Mouse (Mus musculus): ENCODE data around the gene Arhgap22.

Gene Arhgap22

DNA sequence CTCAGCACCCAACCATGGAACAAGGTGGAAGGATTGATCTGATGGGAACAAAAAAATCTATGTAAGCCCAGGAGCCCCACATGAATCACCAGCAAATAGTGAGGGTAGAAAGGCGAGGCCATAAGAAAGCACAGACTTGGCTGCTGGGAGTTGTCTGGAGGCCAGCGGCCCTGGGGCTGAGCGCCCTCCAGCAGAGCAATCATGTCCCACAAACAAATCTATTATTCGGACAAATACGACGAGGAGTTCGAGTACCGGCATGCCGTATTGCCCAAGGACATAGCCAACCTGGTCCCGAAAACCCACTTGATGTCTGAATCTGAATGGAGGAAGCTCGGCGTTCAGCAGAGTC, 892 bp upstream of the Arhgap22 start:
- DNase-seq (ENCODE audit: low read depth, low spot score): no peak

DNA sequence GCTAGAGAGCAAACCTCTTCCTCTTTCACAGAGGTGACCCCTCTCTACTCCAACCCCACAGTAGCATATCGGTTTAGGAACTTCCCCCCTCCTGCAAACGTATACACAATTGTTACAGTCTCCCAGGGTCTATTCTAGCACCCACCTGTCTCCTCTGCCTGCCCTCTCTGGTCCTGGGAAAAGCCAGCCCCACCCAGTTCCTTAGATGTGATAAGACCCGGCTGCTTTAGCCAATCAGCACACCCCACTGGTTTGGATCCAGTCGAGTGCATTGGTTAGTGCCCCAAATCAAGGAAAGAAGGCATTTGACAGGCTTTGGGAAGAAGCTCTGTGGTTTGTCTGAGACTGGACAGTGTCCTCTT, 922 bp downstream of the Arhgap22 start:
- no peak for DNase-seq (ENCODE audit: low read depth, low spot score)

DNA sequence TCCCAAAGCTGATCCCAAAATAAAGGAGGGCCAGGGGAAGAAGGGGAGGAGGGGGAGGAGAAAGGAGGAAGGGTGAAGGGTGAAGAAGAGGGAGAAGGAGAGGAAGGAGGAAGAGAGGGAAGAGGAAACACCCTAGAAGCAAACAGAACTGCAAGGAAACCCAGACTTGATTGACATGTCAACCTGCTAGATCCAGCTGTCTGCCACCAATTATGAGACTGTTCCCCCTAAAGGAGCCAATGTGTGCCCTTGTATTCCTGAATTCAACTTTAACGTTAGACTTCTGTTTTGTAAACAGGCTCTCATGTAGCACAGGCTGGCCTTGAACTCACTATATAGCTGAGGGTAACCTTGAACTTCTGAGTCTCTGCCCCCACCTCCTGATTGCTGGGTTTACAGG, 1.3 kb downstream of the Arhgap22 start:
- DNase-seq (ENCODE audit: low read depth, low spot score): no peak

DNA sequence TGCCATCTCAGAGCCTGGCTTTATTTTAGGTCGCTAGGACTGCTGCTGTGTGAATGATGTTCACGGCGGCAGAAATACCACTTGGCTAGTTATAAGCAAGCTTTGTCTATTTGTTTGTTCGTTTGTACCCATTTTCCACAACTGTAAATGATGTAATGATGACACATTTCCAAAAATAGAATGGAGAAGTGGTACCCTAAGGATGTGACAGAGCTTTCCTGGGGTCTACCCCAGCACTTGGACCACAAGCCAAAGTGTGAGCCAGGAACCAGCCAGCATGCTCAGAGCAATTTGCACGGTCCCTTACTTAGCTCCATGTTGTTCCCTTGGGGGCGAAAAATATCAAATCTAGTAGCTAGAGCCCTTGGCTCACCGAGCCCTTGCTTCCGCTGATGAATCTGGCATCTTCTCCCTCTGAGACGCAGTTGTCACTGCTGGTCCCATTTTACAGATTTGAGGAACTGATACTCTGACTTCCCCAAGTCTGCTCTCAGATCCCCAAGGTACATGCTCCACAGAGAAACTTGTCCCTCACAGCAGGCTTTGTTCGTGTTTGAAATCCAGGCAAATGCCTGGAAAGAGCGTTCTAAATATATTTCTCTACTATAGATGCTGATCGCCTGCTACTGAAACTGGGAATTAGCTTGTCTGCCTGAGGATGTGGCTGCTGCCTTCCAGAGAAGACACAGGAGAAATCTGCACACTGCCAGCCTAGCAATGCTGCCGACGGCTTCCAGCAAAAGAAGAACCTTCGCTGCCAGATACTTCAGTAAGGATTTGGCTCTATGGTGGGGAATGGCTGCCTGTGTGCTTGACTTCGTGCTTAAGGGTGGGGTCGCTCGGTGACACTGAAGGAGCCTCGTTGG, 2.8 kb downstream of the Arhgap22 start:
- DNase-seq (ENCODE audit: low read depth, low spot score): no peak

DNA sequence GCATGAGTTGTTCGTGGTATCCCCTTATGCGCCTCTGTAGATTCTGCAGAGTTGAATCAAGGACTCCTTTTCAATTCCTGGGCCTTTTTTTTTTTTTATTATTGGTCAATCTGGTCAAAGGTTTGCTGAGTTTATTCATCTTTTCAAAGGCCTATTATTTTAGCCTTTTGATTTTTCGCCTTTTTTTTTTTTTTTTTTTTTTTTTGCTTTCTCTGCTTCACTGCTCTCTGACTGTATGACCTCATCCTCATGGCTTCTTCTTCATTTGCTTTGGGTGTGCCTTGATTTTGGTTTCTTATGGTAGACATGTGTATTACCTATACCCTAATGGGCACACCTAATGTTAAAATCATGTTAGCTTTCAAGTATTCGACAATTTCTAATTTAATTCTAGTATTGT, 11.4 kb downstream of the Arhgap22 start:
- DNase-seq (ENCODE audit: low read depth, low spot score): no peak

DNA sequence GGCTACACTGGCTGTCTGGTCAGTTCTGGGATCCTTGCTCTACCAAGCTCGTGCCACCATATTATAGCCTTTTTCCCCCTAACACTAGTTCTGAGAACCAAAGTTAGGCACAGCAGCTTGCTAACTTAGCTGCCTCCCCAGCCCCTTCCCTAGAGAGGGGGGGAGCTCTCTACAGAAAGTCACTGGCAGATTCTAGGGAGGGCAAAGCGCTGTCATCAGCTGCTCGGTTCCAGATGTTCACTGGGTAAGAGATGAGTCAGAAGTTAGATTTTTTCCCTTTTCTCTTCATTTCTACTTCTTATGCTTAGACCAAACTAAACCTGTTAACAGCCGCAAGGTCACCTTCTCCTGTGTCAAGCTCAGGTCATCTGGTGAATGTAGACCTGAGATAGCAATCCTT, 16.8 kb downstream of the Arhgap22 start:
- DNase-seq (ENCODE audit: low read depth, low spot score): no peak

DNA sequence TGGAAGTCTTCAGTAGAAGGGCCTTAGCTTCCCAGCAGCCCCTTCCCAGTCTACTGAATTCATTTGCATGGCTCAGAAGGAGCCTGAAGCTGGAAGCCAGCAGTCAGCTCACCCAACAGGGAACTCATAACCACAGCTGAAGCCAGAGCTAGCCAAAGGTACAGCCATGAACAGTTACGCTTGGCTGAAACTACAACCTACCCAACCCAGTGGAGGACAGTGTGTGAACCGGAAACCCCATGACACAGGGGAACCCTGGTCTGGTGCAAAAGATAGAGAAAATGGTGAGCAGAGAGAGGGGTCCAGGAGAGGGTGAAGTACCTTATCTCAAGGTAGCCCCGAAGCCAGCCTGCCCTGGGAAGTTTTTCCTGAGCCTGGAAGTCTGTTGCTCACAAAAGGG, 17.5 kb downstream of the Arhgap22 start:
- no peak for DNase-seq (ENCODE audit: low read depth, low spot score)

DNA sequence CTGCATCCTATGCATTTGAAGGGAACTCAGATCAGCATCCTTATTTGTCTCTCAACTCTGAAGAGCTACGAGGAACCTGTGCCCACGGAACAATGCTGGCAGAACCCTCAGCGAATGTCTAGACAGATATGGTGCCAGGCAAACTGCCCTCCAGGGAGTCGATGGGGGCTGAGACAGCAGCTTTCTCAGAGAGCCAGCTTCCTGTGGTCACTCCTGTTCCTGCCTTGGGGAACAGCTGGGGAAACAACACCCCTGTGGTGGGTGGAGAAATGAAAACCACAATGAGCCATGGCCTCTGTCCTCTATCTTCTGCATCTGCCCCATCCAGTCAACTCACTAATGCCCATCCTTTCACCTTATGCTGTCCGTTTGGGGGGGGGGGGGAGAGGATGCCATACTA, 18.2 kb downstream of the Arhgap22 start:
- no peak for DNase-seq (ENCODE audit: low read depth, low spot score)

DNA sequence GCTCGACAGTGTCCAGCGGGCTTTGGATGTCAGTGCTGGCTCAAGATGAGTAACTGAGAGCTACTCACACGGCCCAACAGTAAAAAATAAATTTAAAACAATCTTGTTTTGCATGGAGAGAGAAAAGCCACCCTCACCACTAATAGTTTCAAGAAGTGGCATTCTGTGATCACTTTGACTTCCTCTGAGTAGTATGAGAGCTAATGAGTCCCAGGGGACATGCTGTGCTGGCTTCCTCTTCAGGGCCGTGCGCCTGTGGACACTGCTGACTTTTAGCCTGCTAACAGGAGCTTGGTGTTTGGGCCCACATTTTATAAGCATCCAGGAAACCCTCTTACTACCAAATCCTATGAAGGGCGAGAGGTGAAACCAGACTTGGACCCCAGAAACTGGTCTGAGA, 21.8 kb downstream of the Arhgap22 start:
- no peak for DNase-seq (ENCODE audit: low read depth, low spot score)

DNA sequence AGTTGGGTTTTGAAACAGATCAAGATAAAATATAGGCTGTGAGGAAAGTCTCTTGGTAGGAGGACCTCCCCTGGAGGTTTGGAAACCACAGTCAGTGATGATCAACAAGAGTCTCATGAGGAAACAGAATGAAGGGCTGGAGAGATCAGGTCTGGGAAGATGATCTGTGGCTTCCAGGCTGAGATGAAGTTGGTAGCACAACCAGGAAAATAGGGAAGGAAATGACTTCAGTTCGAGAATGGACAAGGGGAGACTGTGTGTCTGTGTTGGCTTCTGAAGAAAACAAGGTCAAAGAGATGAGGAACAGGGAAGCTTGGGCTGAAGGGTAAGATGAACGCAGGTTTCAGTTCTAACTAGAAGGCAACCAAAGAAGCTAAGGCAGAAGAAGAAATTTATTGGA, 26.6 kb downstream of the Arhgap22 start:
- DNase-seq (ENCODE audit: low read depth, low spot score): no peak

DNA sequence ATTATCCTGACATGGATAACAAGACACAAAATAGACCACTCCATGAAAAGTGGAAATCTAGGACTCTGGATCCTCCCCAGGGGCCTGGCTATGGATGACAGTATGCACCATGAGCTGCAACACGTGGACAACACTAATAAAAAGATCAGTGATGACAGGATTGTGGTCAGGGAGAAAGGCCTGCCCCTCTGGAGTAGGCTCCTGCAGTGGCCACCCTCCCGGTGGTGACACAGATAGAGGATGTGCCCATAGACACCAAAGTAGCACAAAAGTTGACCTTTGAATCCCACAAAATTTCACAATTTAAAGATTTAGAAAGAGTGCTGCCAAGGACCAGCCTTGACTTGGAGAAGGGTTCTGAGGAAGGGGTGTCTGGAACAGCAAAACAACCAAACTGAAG, 29.4 kb downstream of the Arhgap22 start:
- no peak for DNase-seq (ENCODE audit: low read depth, low spot score)

DNA sequence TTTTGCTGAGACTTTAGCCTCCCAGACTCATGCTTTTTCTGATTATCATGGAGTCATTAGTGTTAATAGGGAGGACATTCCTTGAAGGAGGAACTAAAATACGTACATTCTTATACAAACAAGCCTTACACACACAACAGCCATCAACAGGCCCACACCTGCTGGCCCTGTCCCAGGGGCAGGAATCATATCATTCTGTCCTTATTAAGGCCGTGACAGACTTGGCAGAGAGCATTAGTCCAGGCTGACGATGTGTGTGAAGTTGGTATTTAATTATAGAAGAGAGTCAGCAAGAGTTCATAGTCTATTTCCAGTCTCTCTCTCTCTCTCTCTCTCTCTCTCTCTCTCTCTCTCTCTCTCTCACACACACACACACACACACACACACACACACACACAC, 30.7 kb downstream of the Arhgap22 start:
- no peak for DNase-seq (ENCODE audit: low read depth, low spot score)

DNA sequence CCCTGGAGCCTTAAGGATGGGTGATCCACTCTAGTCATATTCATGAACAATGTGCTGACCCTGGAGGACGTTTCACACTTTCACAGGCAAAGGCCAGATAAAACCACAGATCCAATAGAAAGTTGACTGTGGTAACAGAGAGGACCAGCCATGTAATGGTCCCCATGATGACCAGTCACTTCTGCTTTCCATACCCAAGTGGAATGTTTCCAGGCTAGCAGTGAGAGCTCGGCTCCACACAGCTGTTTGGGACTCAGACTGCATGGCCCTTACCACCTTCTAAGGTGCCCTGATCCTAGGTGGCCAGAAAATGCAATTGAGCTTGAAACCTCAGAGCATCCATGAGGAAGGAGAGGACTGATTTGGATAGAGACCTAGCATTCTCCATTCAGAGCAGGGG, 31.1 kb downstream of the Arhgap22 start:
- no peak for DNase-seq (ENCODE audit: low read depth, low spot score)

DNA sequence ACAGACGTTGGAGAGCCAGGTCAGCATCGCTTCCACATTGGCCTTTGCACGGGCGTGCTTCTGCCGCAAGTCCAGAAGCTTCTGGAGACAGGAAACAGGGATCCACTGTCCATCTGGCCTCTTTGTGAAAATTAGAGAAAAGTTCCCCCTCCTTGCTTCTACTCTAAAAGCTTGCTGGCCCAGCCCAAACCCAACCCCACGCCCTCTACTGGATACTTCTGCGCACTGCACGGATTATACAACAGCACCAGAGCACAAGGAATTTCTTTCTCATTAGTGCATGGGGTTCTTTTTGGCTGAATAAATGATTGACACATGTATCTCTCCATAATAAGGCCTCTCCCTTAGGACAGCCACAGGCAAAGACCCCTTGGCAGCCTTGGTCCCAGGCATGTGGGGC, 32.6 kb downstream of the Arhgap22 start:
- no peak for DNase-seq (ENCODE audit: low read depth, low spot score)

DNA sequence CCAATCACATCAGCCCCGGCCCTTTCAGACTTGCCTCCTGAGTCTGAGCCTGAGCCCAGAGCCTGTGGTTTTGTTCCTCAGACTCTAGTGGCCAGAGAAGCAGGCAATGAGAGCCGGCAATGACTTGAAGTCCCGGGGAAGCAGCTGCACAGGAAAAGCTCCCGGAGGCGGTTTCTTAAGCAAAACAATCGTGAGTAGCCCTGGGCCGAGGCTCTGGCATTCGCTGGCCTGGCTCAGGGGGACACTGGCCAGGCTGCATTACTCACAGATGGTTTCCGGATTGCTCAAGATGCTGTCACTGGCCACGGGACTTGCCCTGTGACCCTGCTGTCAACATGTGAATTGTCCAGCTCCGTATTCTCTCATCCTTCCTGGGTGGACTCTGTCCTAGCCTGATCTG, 33.8 kb downstream of the Arhgap22 start:
- DNase-seq (ENCODE audit: low read depth, low spot score): no peak

DNA sequence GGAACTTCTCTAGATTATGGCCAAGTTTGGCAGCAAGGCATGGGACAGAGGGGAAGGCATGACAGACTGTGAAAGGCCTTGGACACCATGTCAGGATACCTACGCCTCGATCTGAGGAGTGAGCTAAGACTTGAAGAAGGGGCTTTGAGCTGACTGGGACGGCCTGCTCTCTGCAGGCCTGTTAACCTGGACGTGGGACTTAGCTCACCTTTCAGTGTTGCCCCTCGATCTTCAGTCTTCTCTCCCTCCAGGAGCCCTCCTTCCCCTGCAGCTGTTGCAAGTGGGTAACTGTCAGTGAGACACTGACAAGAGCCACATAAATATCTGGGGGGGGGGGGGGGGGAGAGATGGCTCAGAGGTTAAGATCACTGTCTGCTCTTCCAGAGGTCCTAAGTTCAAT, 34.9 kb downstream of the Arhgap22 start:
- DNase-seq (ENCODE audit: low read depth, low spot score): no peak

DNA sequence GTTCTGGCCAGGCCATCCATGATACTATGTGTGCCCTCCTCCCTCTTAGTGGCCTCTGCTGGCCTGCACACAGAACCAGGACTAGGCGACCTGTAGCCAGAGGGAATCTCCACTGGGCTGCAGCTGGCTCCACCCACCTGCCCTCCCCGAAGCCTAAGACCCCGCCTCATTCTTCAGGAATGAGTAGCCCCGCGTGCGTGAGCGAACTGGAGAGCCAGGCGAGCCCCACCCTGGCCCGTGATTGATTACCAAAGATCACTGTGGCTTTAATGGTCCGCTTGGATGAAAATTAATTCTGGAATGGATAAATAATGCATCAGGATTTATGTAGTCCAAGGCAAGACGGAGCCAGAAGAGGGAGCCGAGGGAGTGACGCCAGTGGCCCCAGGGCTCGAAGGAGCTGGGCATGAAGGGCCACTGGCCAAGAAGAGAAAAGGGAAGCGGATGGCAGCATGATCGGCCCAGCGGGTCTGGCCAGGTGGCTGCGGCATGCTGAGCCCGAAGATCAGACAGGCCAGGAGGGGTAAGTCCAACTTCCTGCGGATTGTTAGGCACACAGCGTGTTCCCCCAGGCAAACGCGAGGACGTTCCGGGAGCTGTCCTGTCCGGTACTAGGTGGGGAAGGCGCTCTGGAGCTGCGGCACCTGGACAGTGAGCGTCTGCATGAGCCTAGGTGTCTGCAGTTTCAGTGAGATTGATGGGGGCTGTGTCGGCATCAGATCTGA, 36.6 kb downstream of the Arhgap22 start:
- no peak for DNase-seq (ENCODE audit: low read depth, low spot score)

DNA sequence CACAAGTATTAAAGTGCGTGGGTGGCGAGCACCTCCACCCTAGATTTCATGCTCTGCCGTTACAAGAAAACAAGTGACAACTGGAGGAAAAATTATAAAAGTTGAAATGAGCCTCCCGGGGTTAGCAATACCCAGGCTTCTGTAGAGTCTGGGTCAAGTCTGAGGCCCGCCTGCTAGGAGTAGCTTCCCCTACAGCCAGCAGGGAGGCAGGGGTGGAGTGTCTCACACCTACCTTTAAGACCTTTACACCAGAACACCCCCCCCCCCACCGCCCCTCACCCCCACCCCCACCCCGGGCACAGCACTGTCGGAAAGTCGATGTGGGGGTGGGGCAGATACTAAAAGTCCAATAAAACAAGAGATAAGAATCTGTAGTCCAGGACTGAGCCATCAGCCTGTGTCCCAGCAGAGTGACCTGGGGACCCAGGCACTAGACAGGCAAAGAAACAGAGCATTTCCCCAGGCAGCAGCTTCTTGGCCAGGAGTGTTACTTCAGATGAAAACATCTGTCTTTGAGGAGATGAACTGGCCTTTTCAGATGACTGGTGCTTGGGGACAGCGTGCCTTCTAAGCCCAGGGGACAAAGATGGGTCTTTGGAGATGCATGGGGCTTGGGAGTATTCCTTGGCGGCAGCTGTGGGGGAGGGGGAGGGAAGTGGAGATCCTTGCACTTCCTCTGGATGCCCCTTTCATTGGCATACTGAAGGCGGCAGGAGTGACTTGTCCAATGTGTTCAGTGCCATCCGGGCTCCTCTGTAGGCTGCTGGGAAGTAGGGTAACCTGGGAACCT, 37.3 kb downstream of the Arhgap22 start:
- DNase-seq (ENCODE audit: low read depth, low spot score): no peak

DNA sequence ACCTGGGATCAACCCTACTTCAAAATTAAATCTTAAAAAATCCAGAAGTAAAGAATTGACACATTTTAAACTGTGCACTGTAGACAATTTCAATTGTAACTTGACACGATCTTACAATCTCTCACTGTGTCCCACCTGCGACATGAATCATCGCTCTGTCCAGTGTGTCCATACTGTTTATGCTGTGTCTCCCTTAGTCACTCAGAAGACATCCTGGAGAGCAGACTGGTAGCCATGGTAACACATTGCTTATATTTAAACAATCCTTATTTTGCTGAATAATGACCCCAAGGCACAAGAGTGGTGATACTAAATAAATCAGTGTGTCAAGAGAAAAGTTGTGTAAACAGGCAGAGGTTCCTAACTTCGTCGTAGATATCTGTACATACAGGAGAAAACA, 44.4 kb downstream of the Arhgap22 start:
- DNase-seq (ENCODE audit: low read depth, low spot score): no peak

DNA sequence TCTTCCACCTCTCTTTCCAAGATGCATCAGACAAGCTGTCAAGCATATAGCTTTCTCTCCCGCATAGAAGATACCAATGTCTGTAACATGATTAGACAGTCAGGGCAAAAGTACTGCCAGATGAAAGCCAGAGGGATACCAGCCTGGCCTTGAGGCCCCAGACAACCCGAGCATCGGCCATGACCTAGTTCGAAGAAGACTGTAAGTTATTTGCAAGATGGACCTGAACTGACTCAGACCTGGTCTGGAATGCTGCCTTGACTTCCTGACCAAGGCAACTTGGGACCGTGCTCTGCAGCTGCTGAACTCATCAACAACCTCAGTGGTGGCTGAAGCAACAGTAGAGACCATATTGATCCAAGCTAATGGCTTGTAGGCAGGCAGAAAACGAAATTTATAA, 46.3 kb downstream of the Arhgap22 start:
- no peak for DNase-seq (ENCODE audit: low read depth, low spot score)

DNA sequence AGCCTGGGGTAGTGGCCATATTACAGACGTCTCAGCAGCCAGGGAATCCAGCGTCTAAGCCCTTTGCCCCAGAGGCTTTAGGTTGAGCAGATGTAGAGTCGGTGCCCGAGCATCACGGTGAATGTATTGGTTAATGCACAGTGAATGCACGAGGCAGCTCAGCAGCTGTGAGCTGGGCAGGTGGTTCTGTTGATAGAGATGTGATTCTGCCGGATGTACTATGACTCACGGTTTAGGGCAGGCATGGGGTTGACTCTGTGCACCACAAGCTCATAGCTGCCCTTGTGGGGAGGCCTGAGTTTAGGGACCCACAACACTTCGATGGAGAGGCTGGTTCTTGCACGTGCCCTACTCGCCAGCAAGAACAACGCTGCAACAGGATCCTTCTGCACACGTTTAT, 51.0 kb downstream of the Arhgap22 start:
- no peak for DNase-seq (ENCODE audit: low read depth, low spot score)

DNA sequence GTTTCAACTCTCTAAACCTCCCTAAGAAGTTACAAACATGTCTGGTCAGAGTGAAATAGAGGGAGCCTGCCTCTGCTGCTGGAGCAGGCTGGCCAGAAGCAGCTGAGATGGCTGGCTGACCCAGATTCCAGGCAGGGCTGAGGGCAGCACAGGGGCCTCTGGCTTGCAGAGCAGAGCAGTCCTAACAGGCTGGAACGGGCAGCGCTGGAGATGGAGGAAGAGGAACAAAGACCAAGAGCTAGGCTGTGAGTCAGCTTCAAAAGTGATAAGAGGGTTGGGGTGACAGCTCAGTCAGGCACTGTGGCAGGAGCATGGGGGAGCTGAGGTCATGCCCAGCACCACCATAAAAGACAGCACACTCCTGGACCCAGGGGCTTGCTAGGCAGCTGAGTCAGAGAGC, 62.4 kb downstream of the Arhgap22 start:
- no peak for DNase-seq (ENCODE audit: low read depth, low spot score)

DNA sequence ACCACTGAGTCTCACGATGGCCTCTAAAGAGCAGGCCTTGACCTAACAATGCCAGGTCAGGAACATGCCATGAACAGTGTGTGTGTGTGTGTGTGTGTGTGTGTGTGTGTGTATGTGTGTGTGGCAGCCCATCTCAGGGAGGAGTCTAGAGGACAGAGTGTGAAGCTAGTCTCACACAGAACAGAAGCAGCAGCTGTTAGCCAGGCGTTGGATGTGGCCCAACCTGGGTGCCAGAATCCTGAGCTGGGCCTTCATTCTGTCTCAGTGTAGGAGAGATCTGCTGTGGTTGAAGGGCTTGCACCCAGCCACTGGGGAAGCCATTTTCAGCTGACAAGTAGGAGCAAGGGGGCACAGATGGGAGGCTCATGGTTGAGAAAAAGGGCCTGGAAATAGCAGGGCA, 64.5 kb downstream of the Arhgap22 start:
- DNase-seq (ENCODE audit: low read depth, low spot score): no peak

Measured in CD4-positive helper T cell, adult 2 months (primary cell).